ENCODE assay signal across 21 mouse cellular contexts in genomic region chr10:74415359-74415758, GRCm38 (mm10).
DNase-seq lines count a peak whose midpoint lies in the region; ATAC-seq lines count a peak whose summit lies in the region.
"Had no signal": no experiment of that assay in that cellular context is flagged by ENCODE, and none has a peak within 500 bp of the region (broad histone marks: within the 10 kb centered on the region; RNA-seq: fewer than 3 reads in every experiment).

No protein-coding gene starts in this region.

- peak; percentile 58; the same call in 1 of the 2 replicates for ATAC-seq in frontal cortex, adult (ENCODE audit: low TSS enrichment)
- no peak for ATAC-seq in neural tube, embryonic 13.5 days (ENCODE audit: low read depth)
- peak; percentile 51; the same call in 1 of the 2 replicates for ATAC-seq in neural tube, embryonic 14.5 days (ENCODE audit: low read depth)
- ATAC-seq: activated CD4-positive, CD25-positive, alpha-beta regulatory T cell, adult 4 months; forebrain, embryonic 13.5 days; forebrain, postnatal 0 days; intestine, embryonic 16.5 days; Patski had no signal

- no peak for DNase-seq in frontal cortex, adult 2 months (ENCODE audit: extremely low spot score in 1 of 2, low spot score in 1 of 2)
- no peak for DNase-seq in neural tube, embryonic 10.5 days (ENCODE audit: extremely low spot score, low spot score)
- no peak for DNase-seq in forebrain, embryonic 10.5 days (ENCODE audit: extremely low spot score, low spot score)
- DNase-seq: adrenal gland, postnatal 14 days; cerebellum, adult 2 months; cerebellum, postnatal 10 days; forebrain, postnatal 0 days; gastrocnemius, postnatal 36 days; heart, adult 18-20 months; heart, postnatal 14 days had no signal

- H3K4me3 ChIP-seq in neural tube, embryonic 13.5 days = no peak overlapping the region
- H3K4me3 ChIP-seq in neural tube, embryonic 14.5 days (ENCODE audit: low read depth, low read length) = no peak overlapping the region
- no peak overlapping the region for H3K4me3 ChIP-seq in forebrain, embryonic 10.5 days
- H3K4me3 ChIP-seq: embryonic facial prominence, embryonic 13.5 days; forebrain, embryonic 13.5 days; heart, embryonic 10.5 days had no signal

- H3K4me1 ChIP-seq in neural tube, embryonic 13.5 days (replicated peaks) = no peaks in the 10 kb centered on the region; the same call in 1 of the 2 replicates
- H3K4me1 ChIP-seq in neural tube, embryonic 14.5 days (ENCODE audit: control insufficient read depth, insufficient read depth, low read length) = no peaks in the 10 kb centered on the region
- no peaks in the 10 kb centered on the region for H3K4me1 ChIP-seq in forebrain, embryonic 10.5 days
- H3K4me1 ChIP-seq: embryonic facial prominence, embryonic 13.5 days; forebrain, embryonic 13.5 days; heart, embryonic 10.5 days had no signal

- no peak overlapping the region; the same call in 1 of the 2 replicates for H3K27ac ChIP-seq in neural tube, embryonic 13.5 days (replicated peaks)
- H3K27ac ChIP-seq in neural tube, embryonic 14.5 days (ENCODE audit: low read depth, low read length) = no peak overlapping the region
- no peak overlapping the region for H3K27ac ChIP-seq in forebrain, embryonic 10.5 days
- H3K27ac ChIP-seq: embryonic facial prominence, embryonic 13.5 days; forebrain, embryonic 13.5 days; heart, embryonic 10.5 days; hindbrain, embryonic 14.5 days had no signal

- H3K27me3 ChIP-seq in neural tube, embryonic 13.5 days = no peaks in the 10 kb centered on the region
- H3K27me3 ChIP-seq in neural tube, embryonic 14.5 days (ENCODE audit: control insufficient read depth, insufficient read depth, low read length) = no peaks in the 10 kb centered on the region
- H3K27me3 ChIP-seq in forebrain, embryonic 10.5 days (ENCODE audit: poor library complexity, severe bottlenecking) = no peaks in the 10 kb centered on the region
- H3K27me3 ChIP-seq: CH12.LX; embryonic facial prominence, embryonic 13.5 days; forebrain, embryonic 13.5 days; Patski had no signal

- H3K4me2 ChIP-seq in neural tube, embryonic 13.5 days = peak overlapping the region; percentile 33
- H3K4me2 ChIP-seq in neural tube, embryonic 14.5 days (ENCODE audit: low read depth, low read length) = no peak overlapping the region
- H3K4me2 ChIP-seq: embryonic facial prominence, embryonic 13.5 days; forebrain, embryonic 13.5 days; hindbrain, embryonic 14.5 days had no signal

- H3K9me3 ChIP-seq in neural tube, embryonic 13.5 days = no peaks in the 10 kb centered on the region
- H3K9me3 ChIP-seq in neural tube, embryonic 14.5 days (ENCODE audit: control insufficient read depth, low read length) = no peaks in the 10 kb centered on the region
- H3K9me3 ChIP-seq in forebrain, embryonic 10.5 days = no peaks in the 10 kb centered on the region
- H3K9me3 ChIP-seq: embryonic facial prominence, embryonic 13.5 days; forebrain, embryonic 13.5 days; heart, embryonic 10.5 days had no signal

- 37% methylated on average over 4 of the region's 4 CpGs for WGBS in neural tube, embryonic 13.5 days
- WGBS in neural tube, embryonic 14.5 days = 33% methylated on average over 4 of the region's 4 CpGs
- WGBS in forebrain, embryonic 10.5 days = 62% methylated on average over 4 of the region's 4 CpGs

- peak overlapping the region; percentile 9; the same call in 1 of the 2 replicates for H3K9ac ChIP-seq in neural tube, embryonic 13.5 days
- no peak overlapping the region for H3K9ac ChIP-seq in neural tube, embryonic 14.5 days (replicated peaks; ENCODE audit: low read depth, low read length)
- H3K9ac ChIP-seq: embryonic facial prominence, embryonic 13.5 days; forebrain, embryonic 13.5 days; forebrain, postnatal 0 days; hindbrain, embryonic 14.5 days had no signal

- no peaks in the 10 kb centered on the region for H3K36me3 ChIP-seq in neural tube, embryonic 13.5 days
- no peaks in the 10 kb centered on the region for H3K36me3 ChIP-seq in neural tube, embryonic 14.5 days (ENCODE audit: control insufficient read depth, insufficient read depth, low read length)
- H3K36me3 ChIP-seq in forebrain, embryonic 10.5 days (replicated peaks) = no peaks in the 10 kb centered on the region
- H3K36me3 ChIP-seq: embryonic facial prominence, embryonic 13.5 days; heart, embryonic 10.5 days had no signal
